Mouse (Mus musculus) ES-Bruce4 (cell line): ENCODE data around the gene Slit1.

Source experiments
- CTCF ChIP-seq: IDR thresholded peaks from one replicate; pipeline ENCODE4 v1.8.1; 2011; ENCODE audit warnings: low read depth, low read length
- EP300 ChIP-seq: IDR thresholded peaks from 2 replicates; pipeline ENCODE4 v1.6.1; 2011; ENCODE audit warnings: low read depth, low read length; ENCODE audit not compliant: insufficient read depth
- POLR2A ChIP-seq: IDR thresholded peaks from one replicate; pipeline ENCODE4 v1.8.1; 2011; ENCODE audit warnings: low read length; ENCODE audit not compliant: insufficient read depth

DNA sequence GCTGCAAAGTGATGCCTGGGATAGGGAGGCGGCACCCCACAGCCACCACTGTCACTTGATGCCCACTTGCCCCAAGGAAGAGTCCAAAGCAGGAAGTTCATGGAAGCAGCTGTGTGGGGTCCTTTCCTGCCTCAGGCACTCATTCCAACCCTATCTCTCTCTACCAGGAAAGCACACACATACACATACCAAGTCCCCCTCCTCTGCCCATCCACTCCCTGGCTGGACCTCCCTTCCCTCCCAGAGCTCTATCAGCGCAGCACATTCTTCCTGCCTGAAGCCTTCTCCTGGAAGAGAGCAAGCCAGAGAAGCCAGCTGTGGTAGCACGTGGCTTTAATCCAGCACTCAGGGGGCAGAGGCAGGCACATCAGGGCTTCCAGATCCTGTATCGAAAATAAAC, 65.9 kb downstream of the Slit1 start:
- no peak for TF ChIP-seq CTCF
- no peak for TF ChIP-seq POLR2A
- no peak for TF ChIP-seq EP300
